Mouse (Mus musculus): ENCODE measurements around the gene Apex2.
"Not testable (repeated sequence)": the region's sequence is repeated elsewhere in the genome, so short reads cannot be mapped to it uniquely, and the experiment has no call there.

The Apex2 gene

GRCm38 (mm10) chrX:150508696-150509095 is 81.0 kb downstream of the Apex2 start:
- no peak for DNase-seq (ENCODE audit: low spot score in 2 of 2)

DNA sequence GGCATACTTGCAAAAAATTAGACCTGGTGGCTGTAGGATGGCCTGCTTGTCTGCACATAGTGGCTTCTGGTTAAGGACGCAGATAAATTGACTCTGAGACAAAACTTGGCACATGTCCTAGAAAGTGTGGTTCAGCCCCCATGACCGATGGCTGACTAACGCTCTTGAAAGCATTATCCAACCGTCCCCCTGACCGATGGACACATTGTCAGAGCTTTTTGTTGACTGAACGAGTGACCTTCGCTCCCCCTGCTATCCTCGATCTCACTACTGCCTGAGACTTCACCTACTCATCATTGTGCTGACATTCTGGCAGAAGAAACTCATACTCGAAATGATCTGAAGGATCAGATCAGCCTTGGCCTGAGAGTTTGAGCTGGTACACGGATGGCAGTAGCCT is 101.9 kb downstream of the Apex2 start:
- DNase-seq (ENCODE audit: low spot score in 2 of 2): not testable (repeated sequence)

GRCm38 (mm10) chrX:150486314-150487030 is 103.2 kb downstream of the Apex2 start:
- DNase-seq (ENCODE audit: low spot score in 2 of 2): not testable (repeated sequence)

GRCm38 (mm10) chrX:150477854-150478780 is 111.6 kb downstream of the Apex2 start:
- peak; percentile 75 to 88 for DNase-seq (ENCODE audit: low spot score in 2 of 2)

DNA sequence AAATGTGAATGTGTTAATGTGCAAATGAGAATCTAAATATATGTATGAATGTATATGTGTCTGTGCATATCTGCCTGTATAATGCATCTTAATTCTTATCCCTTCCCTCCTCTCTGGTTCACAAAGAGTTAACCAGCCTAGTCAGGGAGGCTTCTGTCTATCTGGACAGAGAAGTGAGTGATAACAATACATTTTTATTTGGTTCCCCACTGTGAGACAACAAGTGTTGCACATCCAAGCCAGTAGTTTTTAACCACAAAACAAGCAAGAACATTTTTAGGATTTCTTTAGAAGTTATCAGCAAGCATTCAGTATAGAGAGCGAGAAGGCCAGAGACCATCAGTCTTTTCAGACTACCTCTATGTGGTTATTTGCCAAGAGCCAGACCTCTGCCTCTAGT is 118.3 kb downstream of the Apex2 start:
- no peak for DNase-seq (ENCODE audit: low spot score in 2 of 2)

All from spleen, postnatal 4 days (tissue).